Mouse (Mus musculus): ENCODE results near the gene Qrich2. TPM values are rescaled to one million over a fixed set of nuclear protein-coding genes. Genes with fewer than 3 reads are reported as not detected.
A peak's percentile ranks its signal among the peaks of the same experiment; 100 is the strongest.
"Not testable (repeated sequence)": the region's sequence is repeated elsewhere in the genome, so short reads cannot be mapped to it uniquely, and the experiment has no call there.

Gene Qrich2
- polyA plus RNA-seq, 1 experiment, result not detected

- Histone ChIP-seq H3K4me1 (ENCODE audit: control insufficient read depth, insufficient read depth, low read length) (peaks cover 6% of the 10 kb centered on the region), H3K27ac (ENCODE audit: insufficient read depth, low read depth, low read length) (no peak overlapping the region), H3K4me3 (ENCODE audit: insufficient read depth, low read depth, low read length) (no peak overlapping the region)
- WGBS, result 85% methylated on average over 17 of the region's 17 CpGs
- TF ChIP-seq POLR2A (IDR thresholded peaks at IDR 0.05; ENCODE audit: insufficient read depth, low read depth, low read length) (no peak), CTCF (IDR thresholded peaks at IDR 0.05; ENCODE audit: insufficient read depth, low read depth, low read length) (no peak)
Observed at GRCm38 (mm10) chr11:116504516-116504915, 38.5 kb upstream of the Qrich2 start.

- no peak overlapping the region for H3K27ac ChIP-seq (ENCODE audit: insufficient read depth, low read depth, low read length)
- H3K4me1 ChIP-seq (ENCODE audit: control insufficient read depth, insufficient read depth, low read length), result peaks cover 11% of the 10 kb centered on the region
- 9% methylated on average over 7 of the region's 7 CpGs for WGBS
- no peak overlapping the region for H3K4me3 ChIP-seq (ENCODE audit: insufficient read depth, low read depth, low read length)
- TF ChIP-seq POLR2A (IDR thresholded peaks at IDR 0.05; ENCODE audit: insufficient read depth, low read depth, low read length) (no peak), CTCF (IDR thresholded peaks at IDR 0.05; ENCODE audit: insufficient read depth, low read depth, low read length) (no peak)
Observed at GRCm38 (mm10) chr11:116501005-116501746, 35.1 kb upstream of the Qrich2 start.

GRCm38 (mm10) chr11:116499018-116499417 is 33.0 kb upstream of the Qrich2 start:
- 49% methylated on average over 6 of the region's 6 CpGs for WGBS

DNA sequence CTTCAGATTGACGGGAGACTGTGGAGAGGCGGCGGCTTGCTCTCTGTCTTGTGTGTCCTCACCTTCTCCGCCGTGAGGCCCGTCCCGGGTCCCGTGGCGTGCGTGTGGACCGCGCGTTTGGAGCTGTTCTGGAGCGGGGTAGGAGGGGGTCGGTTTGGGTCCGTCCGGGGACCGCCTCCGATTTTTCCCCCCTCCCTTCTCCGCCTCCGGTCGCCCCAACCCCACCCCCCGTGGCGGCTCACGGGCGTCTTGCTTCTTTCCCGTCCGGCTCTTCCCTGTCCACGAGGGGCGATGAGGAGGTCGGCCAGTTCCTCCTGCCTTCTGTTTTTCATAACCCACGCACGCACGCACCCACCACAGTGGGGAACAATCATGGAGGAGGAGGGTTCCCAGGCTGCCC is 32.6 kb upstream of the Qrich2 start:
- 31% methylated on average over 32 of the region's 34 CpGs for WGBS
- H3K4me1 ChIP-seq (ENCODE audit: control insufficient read depth, insufficient read depth, low read length), result peaks cover 23% of the 10 kb centered on the region
- H3K4me3 ChIP-seq (ENCODE audit: insufficient read depth, low read depth, low read length), result 0 out of 2 replicates have a peak overlapping the region, but pooled peaks have one; percentile 1
- no peak overlapping the region for H3K27ac ChIP-seq (ENCODE audit: insufficient read depth, low read depth, low read length)
- TF ChIP-seq CTCF (IDR thresholded peaks at IDR 0.05; ENCODE audit: insufficient read depth, low read depth, low read length) (no peak), POLR2A (IDR thresholded peaks at IDR 0.05; ENCODE audit: insufficient read depth, low read depth, low read length) (no peak)

More at GRCm38 (mm10) chr11:116499018-116499417, 33.0 kb upstream of the Qrich2 start:
- H3K4me3 ChIP-seq (ENCODE audit: insufficient read depth, low read depth, low read length), result no peak overlapping the region
- peaks cover 20% of the 10 kb centered on the region for H3K4me1 ChIP-seq (ENCODE audit: control insufficient read depth, insufficient read depth, low read length)
- TF ChIP-seq POLR2A (IDR thresholded peaks at IDR 0.05; ENCODE audit: insufficient read depth, low read depth, low read length) (no peak), CTCF (IDR thresholded peaks at IDR 0.05; ENCODE audit: insufficient read depth, low read depth, low read length) (no peak)
- H3K27ac ChIP-seq (ENCODE audit: insufficient read depth, low read depth, low read length), result no peak overlapping the region

DNA sequence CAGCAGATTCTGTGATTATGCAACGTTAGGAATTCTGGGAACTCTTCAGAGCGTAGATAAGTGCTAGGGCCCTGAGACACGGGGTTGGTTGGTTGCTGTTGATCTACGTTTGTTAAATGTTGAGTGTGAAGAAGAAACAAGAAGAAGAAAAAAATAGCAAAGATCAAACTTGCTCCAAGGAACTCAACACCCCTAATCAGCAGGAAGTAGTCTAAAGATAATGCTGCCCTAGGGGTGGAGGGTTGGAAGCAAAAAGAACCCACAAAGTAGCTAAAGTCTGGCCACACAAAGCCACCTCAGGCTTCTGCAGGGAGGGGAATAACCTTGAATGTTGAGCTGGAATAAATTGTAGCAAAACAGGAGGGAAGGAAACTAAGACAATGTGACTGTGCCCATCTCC is 31.3 kb upstream of the Qrich2 start:
- H3K4me3 ChIP-seq (ENCODE audit: insufficient read depth, low read depth, low read length), result no peak overlapping the region
- H3K4me1 ChIP-seq (ENCODE audit: control insufficient read depth, insufficient read depth, low read length), result peaks cover 23% of the 10 kb centered on the region
- TF ChIP-seq POLR2A (IDR thresholded peaks at IDR 0.05; ENCODE audit: insufficient read depth, low read depth, low read length) (no peak), CTCF (IDR thresholded peaks at IDR 0.05; ENCODE audit: insufficient read depth, low read depth, low read length) (no peak)
- 84% methylated on average over 4 of the region's 4 CpGs for WGBS
- no peak overlapping the region for H3K27ac ChIP-seq (ENCODE audit: insufficient read depth, low read depth, low read length)

DNA sequence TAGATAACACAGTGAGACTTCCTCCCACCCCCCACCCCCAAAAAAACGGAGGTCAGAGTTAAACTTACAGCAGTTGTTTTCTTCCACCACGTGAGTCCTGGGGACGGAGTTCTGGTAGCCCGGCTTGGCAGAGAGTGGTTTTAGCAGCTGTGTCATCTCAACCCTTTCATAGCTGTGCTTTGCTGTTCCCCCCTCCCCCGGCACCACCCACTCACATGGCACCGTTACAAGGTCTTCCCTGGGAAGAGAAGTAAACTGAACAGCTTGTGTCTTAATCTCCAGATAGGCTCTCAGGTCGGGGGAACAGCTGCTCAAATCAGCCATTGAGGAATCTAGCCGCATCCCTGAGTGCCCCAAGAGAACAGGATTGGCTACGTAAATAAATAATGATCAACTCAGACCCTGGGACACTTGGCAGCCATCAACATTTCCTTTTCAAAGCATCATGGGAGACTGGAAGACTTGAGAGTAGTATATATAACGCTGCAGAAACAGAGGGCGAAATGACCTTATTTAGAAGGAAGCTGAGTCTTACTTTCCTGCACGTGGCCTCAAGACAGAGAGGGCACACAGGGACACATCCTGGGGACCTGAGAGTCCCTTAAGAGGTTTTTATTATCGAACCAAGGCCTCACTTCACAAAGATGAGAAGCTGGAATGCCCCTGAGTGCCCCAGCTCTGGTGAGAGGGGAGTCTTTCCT is 28.6 kb upstream of the Qrich2 start:
- peaks cover 21% of the 10 kb centered on the region for H3K4me1 ChIP-seq (ENCODE audit: control insufficient read depth, insufficient read depth, low read length)
- H3K27ac ChIP-seq (ENCODE audit: insufficient read depth, low read depth, low read length), result no peak overlapping the region
- no peak overlapping the region for H3K4me3 ChIP-seq (ENCODE audit: insufficient read depth, low read depth, low read length)
- 18% methylated on average over 13 of the region's 13 CpGs for WGBS
- TF ChIP-seq CTCF (IDR thresholded peaks at IDR 0.05; ENCODE audit: insufficient read depth, low read depth, low read length), result no peak
- no peak for TF ChIP-seq POLR2A (IDR thresholded peaks at IDR 0.05; ENCODE audit: insufficient read depth, low read depth, low read length)

DNA sequence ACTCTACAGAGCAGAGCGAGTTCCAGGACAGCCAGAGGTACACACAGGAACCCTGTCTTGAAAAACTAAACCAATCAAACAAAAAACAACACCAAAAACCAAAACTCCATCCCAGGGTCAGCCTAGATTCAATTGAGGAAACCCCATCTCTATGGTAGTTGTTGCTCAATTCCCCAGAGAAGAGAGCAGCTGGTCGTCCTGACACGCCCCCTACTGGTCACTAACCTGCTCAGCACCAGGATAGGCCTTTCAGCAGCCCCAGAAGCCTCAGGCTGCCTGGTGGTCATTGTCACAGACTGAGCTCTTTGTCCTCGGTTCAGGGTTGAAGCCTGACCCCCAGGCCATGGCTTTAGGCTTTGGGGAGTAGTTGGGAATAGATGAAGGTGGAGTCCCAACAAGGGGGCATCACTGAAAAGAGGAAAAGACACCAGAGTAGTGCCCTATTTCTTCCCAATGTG is 27.8 kb upstream of the Qrich2 start, which contains the start of gene Prpsap1:
TSS of gene Prpsap1 (minus strand) at position 408 of the 458 bp plus-strand sequence.
- WGBS, result 27% methylated on average over 4 of the region's 4 CpGs
- TF ChIP-seq POLR2A (IDR thresholded peaks at IDR 0.05; ENCODE audit: insufficient read depth, low read depth, low read length) (no peak), CTCF (IDR thresholded peaks at IDR 0.05; ENCODE audit: insufficient read depth, low read depth, low read length) (peak; percentile 57; the same call in 1 of the 2 replicates)
- Histone ChIP-seq H3K4me3 (ENCODE audit: insufficient read depth, low read depth, low read length) (no peak within 1 kb of the TSS), H3K27ac (ENCODE audit: insufficient read depth, low read depth, low read length) (no peak within 1 kb of the TSS), H3K4me1 (ENCODE audit: control insufficient read depth, insufficient read depth, low read length) (peaks cover 24% of the 10 kb centered on the region)

GRCm38 (mm10) chr11:116493191-116493590 is 27.1 kb upstream of the Qrich2 start:
- TF ChIP-seq CTCF (IDR thresholded peaks at IDR 0.05; ENCODE audit: insufficient read depth, low read depth, low read length) (no peak), POLR2A (IDR thresholded peaks at IDR 0.05; ENCODE audit: insufficient read depth, low read depth, low read length) (no peak)
- Histone ChIP-seq H3K27ac (ENCODE audit: insufficient read depth, low read depth, low read length) (no peak overlapping the region), H3K4me3 (ENCODE audit: insufficient read depth, low read depth, low read length) (no peak overlapping the region), H3K4me1 (ENCODE audit: control insufficient read depth, insufficient read depth, low read length) (peaks cover 20% of the 10 kb centered on the region)
- WGBS, result 82% methylated on average over 5 of the region's 5 CpGs

- not testable (repeated sequence) for H3K27ac ChIP-seq (ENCODE audit: insufficient read depth, low read depth, low read length); H3K4me3 ChIP-seq (ENCODE audit: insufficient read depth, low read depth, low read length)
- peaks cover 20% of the 10 kb centered on the region for H3K4me1 ChIP-seq (ENCODE audit: control insufficient read depth, insufficient read depth, low read length)
- 77% methylated on average over 1 of the region's 1 CpGs for WGBS
Observed at GRCm38 (mm10) chr11:116492507-116492906, 26.5 kb upstream of the Qrich2 start.

Measured in olfactory bulb, adult 2 months (tissue).